Comparison of ENCODE assay signal across 8 mouse cellular contexts in the genomic region with DNA sequence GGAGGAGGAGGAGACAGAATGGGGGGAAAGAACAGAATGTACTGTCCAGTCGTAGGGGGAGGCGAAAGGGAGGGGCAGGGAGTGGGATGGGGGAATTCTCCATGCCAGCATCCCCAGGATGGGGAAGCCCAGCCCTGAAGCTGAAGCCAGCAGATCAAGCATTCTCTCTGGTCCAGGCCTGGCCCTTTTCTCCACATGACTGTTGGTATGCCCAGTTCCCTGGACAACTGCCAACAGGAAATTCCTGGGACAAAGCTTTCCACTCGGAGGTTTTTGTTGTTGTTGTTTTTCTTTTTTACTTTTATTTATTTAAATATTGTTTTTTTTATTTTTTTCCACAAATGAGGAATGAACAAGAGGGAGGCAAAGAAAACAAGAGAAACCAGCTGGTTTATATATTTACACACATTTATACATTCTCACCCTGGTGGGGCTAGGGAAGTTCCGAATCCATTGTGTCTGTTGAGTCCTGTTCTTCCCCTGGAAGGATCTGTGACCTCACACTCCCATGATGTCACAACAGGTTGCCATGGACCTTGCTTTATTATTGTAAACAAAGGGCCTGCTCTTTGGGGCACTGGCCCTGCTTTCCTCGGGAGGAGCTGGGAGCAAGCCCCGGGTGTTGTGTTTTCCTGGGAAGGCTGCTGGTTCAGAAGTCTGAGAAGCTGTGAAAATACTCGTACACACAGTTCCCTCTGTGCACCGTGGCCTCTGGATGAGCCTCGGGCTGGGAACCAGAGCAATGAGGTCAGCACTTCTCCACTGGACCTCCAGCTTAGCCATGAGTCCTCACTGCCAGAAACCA.
DNase-seq lines count a peak whose midpoint lies in the region; ATAC-seq lines count a peak whose summit lies in the region.

No protein-coding gene starts in this region.

- H3K4me2 ChIP-seq in liver, embryonic 12.5 days, result no peak overlapping the region
- no peak overlapping the region for H3K4me2 ChIP-seq in liver, embryonic 11.5 days

- H3K4me1 ChIP-seq in liver, embryonic 12.5 days, result peaks cover 26% of the 10 kb centered on the region
- no peaks in the 10 kb centered on the region for H3K4me1 ChIP-seq in liver, embryonic 11.5 days (replicated peaks; ENCODE audit: control insufficient read depth, insufficient read depth, low read length)

- H3K9me3 ChIP-seq in liver, embryonic 12.5 days (replicated peaks), result no peaks in the 10 kb centered on the region
- H3K9me3 ChIP-seq in liver, embryonic 11.5 days (ENCODE audit: control insufficient read depth, low read length), result no peaks in the 10 kb centered on the region

- H3K27ac ChIP-seq in liver, embryonic 12.5 days, result 0 out of 2 replicates have a peak overlapping the region, but pooled peaks have one; percentile 21
- no peak overlapping the region for H3K27ac ChIP-seq in liver, embryonic 11.5 days (ENCODE audit: low read depth, low read length)

- H3K4me3 ChIP-seq in liver, embryonic 12.5 days, result no peak overlapping the region
- H3K4me3 ChIP-seq in liver, embryonic 11.5 days (ENCODE audit: low read depth, low read length), result no peak overlapping the region

- no peak overlapping the region for H3K9ac ChIP-seq in liver, embryonic 12.5 days
- no peak overlapping the region for H3K9ac ChIP-seq in liver, embryonic 11.5 days (ENCODE audit: low read depth, low read length)

- 42% methylated on average over 9 of the region's 9 CpGs for WGBS in liver, embryonic 12.5 days (ENCODE audit: insufficient replicate concordance)
- 52% methylated on average over 9 of the region's 9 CpGs for WGBS in liver, embryonic 11.5 days

- H3K36me3 ChIP-seq in liver, embryonic 12.5 days, result no peaks in the 10 kb centered on the region
- H3K36me3 ChIP-seq in liver, embryonic 11.5 days (ENCODE audit: control insufficient read depth, insufficient read depth, low read length), result no peaks in the 10 kb centered on the region

- peaks cover 86% of the 10 kb centered on the region for H3K27me3 ChIP-seq in liver, embryonic 12.5 days (replicated peaks)
- peaks cover 12% of the 10 kb centered on the region for H3K27me3 ChIP-seq in liver, embryonic 11.5 days (replicated peaks; ENCODE audit: control insufficient read depth, insufficient read depth, low read length)

- no peak for ATAC-seq in liver, embryonic 12.5 days
- ATAC-seq in liver, embryonic 11.5 days (replicated peaks; ENCODE audit: low FRiP score), result no peak
- ATAC-seq in granulocyte monocyte progenitor cell, adult 5-6 weeks (replicated peaks; ENCODE audit: poor library complexity, severe bottlenecking), result peak; percentile 52

- DNase-seq in liver, embryonic 11.5 days (ENCODE audit: low spot score), result no peak
- DNase-seq in cerebellum, adult 9-11 months, result peak; percentile 54
- DNase-seq in kidney, adult 11 months, result peak; percentile 69
- peak; percentile 93 for DNase-seq in lung, postnatal 10 days
- peak; percentile 34 for DNase-seq in urinary bladder, postnatal 25 days (ENCODE audit: low spot score)
- no peak for DNase-seq in thymus, postnatal 0 days (ENCODE audit: low spot score)

Comparison
In these comparisons a context has a peak if more than half of its experiments do, and no peak if none do; other contexts are left out.
1. DNase-seq: peak in cerebellum, adult 9-11 months (single experiment), kidney, adult 11 months (single experiment), lung, postnatal 10 days (single experiment) and urinary bladder, postnatal 25 days (single experiment); none in liver, embryonic 11.5 days (single experiment) and thymus, postnatal 0 days (single experiment).